Mouse (Mus musculus) bone marrow, adult 2 months (tissue): Measurements from ENCODE around the gene Slc1a2.

Experiments used
- CTCF ChIP-seq: fragments of 200-500 bp; IDR thresholded peaks from 2 replicates; pipeline ENCODE4 v1.5.1; 2011; ENCODE audit warnings: low read length, control low read depth; ENCODE audit not compliant: control insufficient read depth, insufficient read depth
- POLR2A ChIP-seq: fragments of 200-500 bp; IDR thresholded peaks from 2 replicates; pipeline ENCODE4 v1.6.1; 2011; ENCODE audit warnings: low read depth, mild to moderate bottlenecking, control low read depth, low read length, borderline replicate concordance; ENCODE audit not compliant: control insufficient read depth

- TF ChIP-seq CTCF (no peak), POLR2A (no peak)
These were observed 77.4 kb downstream of the Slc1a2 start for GRCm38 (mm10) chr2:102735811-102736210.
